Mouse (Mus musculus) midbrain, postnatal 0 days (tissue): ENCODE data around the gene 1810013L24Rik. TPM values are rescaled to one million over a fixed set of nuclear protein-coding genes. Genes with fewer than 3 reads are reported as not detected.
"Not testable (repeated sequence)": the region's sequence is repeated elsewhere in the genome, so short reads cannot be mapped to it uniquely, and the experiment has no call there.

Experiments
- ATAC-seq: fragments of 200-750 bp; cut with Nextera tagmentation; 2 replicates; pipeline ENCODE4 v1.8.0; 2017; ENCODE audit warnings: moderate number of reproducible peaks, mild to moderate bottlenecking, moderate TSS enrichment, moderate library complexity; ENCODE audit not compliant: low FRiP score
- DNase-seq: peaks from one replicate; pipeline ENCODE4 v3.0.0-alpha.2; 2015; ENCODE audit warnings: low spot score
- H3K27ac ChIP-seq: fragments of 300-500 bp; sonication (generic); 2 replicates; pipeline ENCODE4 v1.5.1; 2014; ENCODE audit warnings: low read depth, mild to moderate bottlenecking, low read length, mixed read lengths
- H3K27me3 ChIP-seq: fragments of 300-500 bp; sonication (generic); 2 replicates; pipeline ENCODE4 v1.6.1; 2014; ENCODE audit warnings: low read length, control low read depth, mixed read lengths; ENCODE audit not compliant: insufficient read depth
- H3K36me3 ChIP-seq: fragments of 300-500 bp; sonication (generic); 2 replicates; pipeline ENCODE4 v1.6.1; 2014; ENCODE audit warnings: low read length, control low read depth, mixed read lengths; ENCODE audit not compliant: insufficient read depth
- H3K4me1 ChIP-seq: fragments of 300-500 bp; sonication (generic); 2 replicates; pipeline ENCODE4 v1.6.1; 2014; ENCODE audit warnings: mild to moderate bottlenecking, control low read depth, antibody characterized with exemption, low read length, mixed read lengths; ENCODE audit not compliant: insufficient read depth
- H3K4me2 ChIP-seq: fragments of 300-500 bp; sonication (generic); 2 replicates; pipeline ENCODE4 v1.6.1; 2014; ENCODE audit warnings: low read depth, mild to moderate bottlenecking, low read length, mixed read lengths; ENCODE audit not compliant: poor library complexity, severe bottlenecking
- H3K4me3 ChIP-seq: fragments of 300-500 bp; sonication (generic); 2 replicates; pipeline ENCODE4 v1.5.1; 2014; ENCODE audit warnings: low read depth, mild to moderate bottlenecking, low read length, moderate library complexity
- H3K9ac ChIP-seq: fragments of 300-500 bp; sonication (generic); replicated peaks from 2 replicates; pipeline ENCODE4 v1.6.1; 2014; ENCODE audit warnings: mild to moderate bottlenecking, low read length, moderate library complexity, mixed read lengths; ENCODE audit not compliant: poor library complexity, severe bottlenecking
- H3K9me3 ChIP-seq: fragments of 300-500 bp; sonication (generic); 2 replicates; pipeline ENCODE4 v1.6.1; 2016; ENCODE audit warnings: low read length, control low read depth
- CTCF ChIP-seq: IDR thresholded peaks from 2 replicates; pipeline ENCODE4 v1.5.1; 2016; ENCODE audit warnings: antibody characterized with exemption, mild to moderate bottlenecking
- WGBS: fragments of 180-500 bp; shearing (Covaris S2); extraction: QIAGEN DNeasy Blood & Tissue Kit; methylation state at CpG from one replicate; pipeline ENCODE4 v1.1.7; 2014; 5-methylcytosine and 5-hydroxymethylcytosine counted together
- polyA plus RNA-seq: library from polyadenylated mRNA; unstranded; fragments of >200 nt; fragmentation: Nextera tagmentation; extraction: Ambion mirVana; gene quantifications from 2 replicates; pipeline ENCODE4 v1.2.1, GENCODE M21; 2015
- total RNA-seq: library from RNA; depleted of rRNA; stranded (reverse); fragments of >200 nt; gene quantifications from 2 replicates; pipeline ENCODE4 v1.2.3, GENCODE M21; 2014; rRNA removed

1810013L24Rik gene
- total and polyA plus RNA-seq, 2 experiments from 2014 or later, result 13.6 to 64.0 TPM

- Histone ChIP-seq H3K27me3 (no peaks in the 10 kb centered on the region), H3K4me1 (peaks cover 3% of the 10 kb centered on the region; the same call in 1 of the 2 replicates), H3K9ac (no peak overlapping the region), H3K4me3 (no peak overlapping the region), H3K9me3 (no peaks in the 10 kb centered on the region), H3K4me2 (no peak overlapping the region), H3K27ac (no peak overlapping the region), H3K36me3 (no peaks in the 10 kb centered on the region)
- no peak for TF ChIP-seq CTCF
- DNase-seq (no peak), ATAC-seq (no peak)
- WGBS, result 93% methylated on average over 4 of the region's 4 CpGs
Observed at GRCm38 (mm10) chr16:8895301-8895700, 65.4 kb downstream of the 1810013L24Rik start.

DNA sequence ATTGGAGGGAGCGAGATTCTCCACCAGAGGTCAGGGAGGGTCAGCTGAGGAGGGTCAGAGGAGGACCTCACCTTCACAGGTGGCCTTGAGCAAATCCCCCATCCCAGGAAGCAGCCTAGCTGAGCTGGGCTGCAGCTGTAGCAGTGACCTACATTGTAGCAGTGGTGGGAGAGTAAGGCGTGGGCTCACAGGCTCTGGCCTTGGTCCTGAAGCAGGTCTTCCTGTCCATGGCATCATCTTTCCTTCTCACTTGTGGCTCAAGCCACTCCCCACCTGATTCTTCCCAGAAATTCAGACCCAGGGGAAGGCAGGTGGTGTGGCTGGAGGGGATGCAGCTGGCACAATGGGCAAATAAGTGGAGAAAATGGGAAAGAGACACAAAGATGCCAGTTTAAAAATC lies 76.2 kb downstream of the 1810013L24Rik start:
- not testable (repeated sequence) for H3K4me3 ChIP-seq
- 23% methylated on average over 2 of the region's 2 CpGs for WGBS

More for the DNA sequence above, 76.2 kb downstream of the 1810013L24Rik start:
- H3K4me1 ChIP-seq, H3K27me3 ChIP-seq, H3K9ac ChIP-seq, ATAC-seq, H3K4me2 ChIP-seq, H3K9me3 ChIP-seq, H3K36me3 ChIP-seq, DNase-seq, H3K27ac ChIP-seq: not testable (repeated sequence)

Other genes starting within 250 kb of the 1810013L24Rik start
- gene Pmm2, start 192.4 kb upstream of the 1810013L24Rik start, total RNA-seq, result 27.8 and 39.6 TPM in 2 replicates
- 24.6 and 24.8 TPM in 2 replicates for gene Pmm2, start 192.4 kb upstream of the 1810013L24Rik start, polyA plus RNA-seq
- gene Tmem186, start 192.4 kb upstream of the 1810013L24Rik start, total RNA-seq, result 18.6 and 22.1 TPM in 2 replicates
- 16.1 and 17.6 TPM in 2 replicates for gene Tmem186, start 192.4 kb upstream of the 1810013L24Rik start, polyA plus RNA-seq
- gene Carhsp1, start 157.9 kb upstream of the 1810013L24Rik start, total RNA-seq, result 117 and 124 TPM in 2 replicates
- 98.5 and 100 TPM in 2 replicates for gene Carhsp1, start 157.9 kb upstream of the 1810013L24Rik start, polyA plus RNA-seq
- not detected in 2 replicates for gene Gm5767, start 149.3 kb upstream of the 1810013L24Rik start, total RNA-seq
- not detected in 2 replicates for gene Gm5767, start 149.3 kb upstream of the 1810013L24Rik start, polyA plus RNA-seq
- gene Usp7, start 37.8 kb upstream of the 1810013L24Rik start, total RNA-seq, result 116 and 129 TPM in 2 replicates
- gene Usp7, start 37.8 kb upstream of the 1810013L24Rik start, polyA plus RNA-seq, result 17.0 and 21.8 TPM in 2 replicates